8 mouse cellular contexts compared by ENCODE assay signal in genomic region chr14:76598518-76599216, GRCm38 (mm10). TPM values are rescaled to one million over a fixed set of nuclear protein-coding genes. Genes with fewer than 3 reads are reported as not detected.
DNase-seq lines count a peak whose midpoint lies in the region; ATAC-seq lines count a peak whose summit lies in the region.

No protein-coding gene starts in this region.

- peak overlapping the region; percentile 46 for H3K4me3 ChIP-seq in erythroblast, embryonic 14.5 days (replicated peaks)
- H3K4me3 ChIP-seq in intestine, embryonic 15.5 days (replicated peaks), result peak overlapping the region; percentile 17
- peak overlapping the region; percentile 30 for H3K4me3 ChIP-seq in limb, embryonic 12.5 days (replicated peaks)
- peak overlapping the region; percentile 50 for H3K4me3 ChIP-seq in midbrain, embryonic 10.5 days

- peak overlapping the region; percentile 92 for H3K27ac ChIP-seq in intestine, embryonic 15.5 days
- peak overlapping the region; percentile 94 for H3K27ac ChIP-seq in limb, embryonic 12.5 days
- peak overlapping the region; percentile 86 for H3K27ac ChIP-seq in midbrain, embryonic 10.5 days (replicated peaks)

- peak; percentile 80 for DNase-seq in cerebellum, adult 9-10 months
- peak; percentile 27 for DNase-seq in gastrocnemius, postnatal 10 days
- peak; percentile 66 for DNase-seq in midbrain, embryonic 10.5 days (ENCODE audit: low spot score)
- DNase-seq in testis, postnatal 10 days (ENCODE audit: low spot score), result peak; percentile 61

- peak overlapping the region; percentile 29 for H3K9ac ChIP-seq in intestine, embryonic 15.5 days
- peak overlapping the region; percentile 42 for H3K9ac ChIP-seq in limb, embryonic 12.5 days (replicated peaks)

- 2% methylated on average over 12 of the region's 12 CpGs for WGBS in intestine, embryonic 15.5 days
- WGBS in limb, embryonic 12.5 days, result 1% methylated on average over 12 of the region's 12 CpGs
- under 1% methylated on average over 12 of the region's 12 CpGs for WGBS in midbrain, embryonic 10.5 days

- no peaks in the 10 kb centered on the region for H3K27me3 ChIP-seq in erythroblast, embryonic 14.5 days (ENCODE audit: control insufficient read depth)
- no peaks in the 10 kb centered on the region for H3K27me3 ChIP-seq in intestine, embryonic 15.5 days (replicated peaks)
- H3K27me3 ChIP-seq in limb, embryonic 12.5 days, result no peaks in the 10 kb centered on the region
- H3K27me3 ChIP-seq in midbrain, embryonic 10.5 days (ENCODE audit: low read depth, poor library complexity, severe bottlenecking), result no peaks in the 10 kb centered on the region; the same call in 1 of the 2 replicates

- peaks cover 27% of the 10 kb centered on the region for H3K4me1 ChIP-seq in erythroblast, embryonic 14.5 days (ENCODE audit: control insufficient read depth)
- H3K4me1 ChIP-seq in intestine, embryonic 15.5 days (replicated peaks), result peaks cover 39% of the 10 kb centered on the region
- peaks cover 44% of the 10 kb centered on the region for H3K4me1 ChIP-seq in limb, embryonic 12.5 days (replicated peaks)
- peaks cover 26% of the 10 kb centered on the region for H3K4me1 ChIP-seq in midbrain, embryonic 10.5 days

- peak overlapping the region; percentile 60 for H3K4me2 ChIP-seq in intestine, embryonic 15.5 days (replicated peaks)
- H3K4me2 ChIP-seq in limb, embryonic 12.5 days, result peak overlapping the region; percentile 58

- no peak for ATAC-seq in erythroblast, adult 5-6 weeks (replicated peaks; ENCODE audit: low FRiP score, poor library complexity, severe bottlenecking)
- peak; percentile 78 for ATAC-seq in intestine, embryonic 15.5 days
- ATAC-seq in limb, embryonic 12.5 days (ENCODE audit: insufficient number of reproducible peaks, insufficient read depth, low FRiP score, low TSS enrichment, low read depth), result peak; percentile 61

- no peaks in the 10 kb centered on the region for H3K9me3 ChIP-seq in erythroblast, embryonic 14.5 days (ENCODE audit: control insufficient read depth, low read length)
- no peaks in the 10 kb centered on the region for H3K9me3 ChIP-seq in intestine, embryonic 15.5 days
- no peaks in the 10 kb centered on the region for H3K9me3 ChIP-seq in limb, embryonic 12.5 days
- H3K9me3 ChIP-seq in midbrain, embryonic 10.5 days (replicated peaks), result no peaks in the 10 kb centered on the region

- H3K36me3 ChIP-seq in erythroblast, embryonic 14.5 days (ENCODE audit: control insufficient read depth), result no peaks in the 10 kb centered on the region
- H3K36me3 ChIP-seq in intestine, embryonic 15.5 days, result no peaks in the 10 kb centered on the region
- H3K36me3 ChIP-seq in limb, embryonic 12.5 days, result no peaks in the 10 kb centered on the region
- no peaks in the 10 kb centered on the region for H3K36me3 ChIP-seq in midbrain, embryonic 10.5 days

RNA-seq across cellular contexts. Expression of gene Serp2, which starts 42.0 kb away (rescaled TPM):
- polyA plus RNA-seq in erythroblast, embryonic 14.5 days (2012), result 0.07 and 0.15 TPM in 2 replicates
- not detected in 2 replicates for total RNA-seq in erythroblast, adult 5-6 weeks (2015; ENCODE audit: low replicate concordance)
- total RNA-seq in erythroblast, adult 5-6 weeks (2017; ENCODE audit: low replicate concordance), result not detected in 2 replicates
- total RNA-seq in gastrocnemius, postnatal 10 days (2021), result 1 to 10 TPM; 1.8 to 2.4 TPM
- polyA plus RNA-seq in intestine, embryonic 15.5 days (2015; fragmentation: Nextera tagmentation; extraction: Ambion mirVana), result 8.6 and 10.0 TPM in 2 replicates
- polyA plus RNA-seq in limb, embryonic 12.5 days (2016; fragmentation: Nextera tagmentation; extraction: Ambion mirVana), result 15.5 and 16.2 TPM in 2 replicates
- 30.2 and 37.3 TPM in 2 replicates for polyA plus RNA-seq in midbrain, embryonic 10.5 days (2016; fragmentation: Nextera tagmentation; extraction: Ambion mirVana)

Comparison
In these comparisons a context has a peak if more than half of its experiments do, and no peak if none do; other contexts are left out.
1. DNase-seq: peak in every context shown above with its lines; median percentile 80 in cerebellum, adult 9-10 months; 66 in midbrain, embryonic 10.5 days; 61 in testis, postnatal 10 days; 27 in gastrocnemius, postnatal 10 days.